Mouse (Mus musculus): ENCODE measurements around the gene Sp1. TPM values are rescaled to one million over a fixed set of nuclear protein-coding genes. Genes with fewer than 3 reads are reported as not detected.

Sp1 gene
- polyA plus RNA-seq, 1 experiment, result not detected

GRCm38 (mm10) chr15:102392520-102392919 lies 13.4 kb upstream of the Sp1 start:
- TF ChIP-seq POLR2A (IDR thresholded peaks at IDR 0.05; ENCODE audit: insufficient read depth, low read depth, low read length) (no peak), CTCF (IDR thresholded peaks at IDR 0.05; ENCODE audit: insufficient read depth, low read depth, low read length) (no peak)
- Histone ChIP-seq H3K4me3 (ENCODE audit: insufficient read depth, low read depth, low read length) (no peak overlapping the region), H3K27ac (ENCODE audit: insufficient read depth, low read depth, low read length) (no peak overlapping the region), H3K4me1 (ENCODE audit: control insufficient read depth, insufficient read depth, low read length) (no peaks in the 10 kb centered on the region)
- 53% methylated on average over 2 of the region's 2 CpGs for WGBS

DNA sequence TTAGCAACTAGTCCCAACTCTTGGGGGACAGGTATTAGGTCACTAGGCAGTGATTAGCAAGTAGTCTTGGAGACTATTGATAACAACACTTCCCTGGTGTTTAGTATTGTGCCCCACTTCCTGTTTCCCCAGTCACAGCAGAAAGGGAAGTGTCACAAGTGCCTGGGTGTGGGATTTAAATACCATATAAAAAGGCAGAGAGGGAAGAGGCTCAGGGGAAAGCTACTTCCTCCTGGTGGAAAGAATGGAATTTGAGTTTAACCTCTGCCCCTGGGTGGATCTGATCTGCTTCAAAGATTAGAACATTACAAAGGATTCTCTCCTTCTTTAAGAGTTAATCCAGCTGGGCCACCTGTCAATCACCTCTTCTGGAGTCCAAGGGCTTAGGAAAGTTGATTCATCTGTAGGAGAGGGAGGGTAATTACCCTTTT lies 12.3 kb upstream of the Sp1 start:
- no peaks in the 10 kb centered on the region for H3K4me1 ChIP-seq (ENCODE audit: control insufficient read depth, insufficient read depth, low read length)
- H3K4me3 ChIP-seq (ENCODE audit: insufficient read depth, low read depth, low read length), result no peak overlapping the region
- H3K27ac ChIP-seq (ENCODE audit: insufficient read depth, low read depth, low read length), result no peak overlapping the region
- no peak for TF ChIP-seq CTCF (IDR thresholded peaks at IDR 0.05; ENCODE audit: insufficient read depth, low read depth, low read length)
- TF ChIP-seq POLR2A (IDR thresholded peaks at IDR 0.05; ENCODE audit: insufficient read depth, low read depth, low read length), result no peak

DNA sequence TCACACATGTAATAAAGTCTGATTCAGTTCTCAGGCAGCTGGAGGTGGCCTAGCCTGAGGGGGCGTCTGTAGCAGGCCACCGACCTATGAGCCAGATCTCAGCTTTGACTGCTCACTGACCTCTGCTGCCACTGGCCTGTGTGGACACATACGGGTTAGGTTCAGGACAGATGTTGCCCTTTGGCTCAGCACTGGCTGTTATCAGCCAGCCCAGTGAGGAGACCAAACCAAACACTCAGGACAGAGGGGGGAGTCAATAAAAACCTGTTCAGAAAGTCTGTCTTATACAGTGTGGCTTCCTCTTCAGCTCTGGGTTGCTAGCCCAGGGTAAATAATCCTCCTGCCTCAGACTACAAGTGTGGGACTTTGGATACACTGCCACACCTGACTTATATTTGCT lies 10.9 kb upstream of the Sp1 start:
- Histone ChIP-seq H3K4me1 (ENCODE audit: control insufficient read depth, insufficient read depth, low read length) (0 out of 2 replicates have a peak, but pooled peaks cover 6% of the 10 kb centered on the region), H3K4me3 (ENCODE audit: insufficient read depth, low read depth, low read length) (no peak overlapping the region), H3K27ac (ENCODE audit: insufficient read depth, low read depth, low read length) (no peak overlapping the region)
- TF ChIP-seq CTCF (IDR thresholded peaks at IDR 0.05; ENCODE audit: insufficient read depth, low read depth, low read length) (no peak), POLR2A (IDR thresholded peaks at IDR 0.05; ENCODE audit: insufficient read depth, low read depth, low read length) (no peak)
- 49% methylated on average over 3 of the region's 3 CpGs for WGBS

GRCm38 (mm10) chr15:102398629-102399028 lies 7.3 kb upstream of the Sp1 start:
- TF ChIP-seq CTCF (IDR thresholded peaks at IDR 0.05; ENCODE audit: insufficient read depth, low read depth, low read length) (no peak), POLR2A (IDR thresholded peaks at IDR 0.05; ENCODE audit: insufficient read depth, low read depth, low read length) (no peak)
- H3K27ac ChIP-seq (ENCODE audit: insufficient read depth, low read depth, low read length), result no peak overlapping the region

DNA sequence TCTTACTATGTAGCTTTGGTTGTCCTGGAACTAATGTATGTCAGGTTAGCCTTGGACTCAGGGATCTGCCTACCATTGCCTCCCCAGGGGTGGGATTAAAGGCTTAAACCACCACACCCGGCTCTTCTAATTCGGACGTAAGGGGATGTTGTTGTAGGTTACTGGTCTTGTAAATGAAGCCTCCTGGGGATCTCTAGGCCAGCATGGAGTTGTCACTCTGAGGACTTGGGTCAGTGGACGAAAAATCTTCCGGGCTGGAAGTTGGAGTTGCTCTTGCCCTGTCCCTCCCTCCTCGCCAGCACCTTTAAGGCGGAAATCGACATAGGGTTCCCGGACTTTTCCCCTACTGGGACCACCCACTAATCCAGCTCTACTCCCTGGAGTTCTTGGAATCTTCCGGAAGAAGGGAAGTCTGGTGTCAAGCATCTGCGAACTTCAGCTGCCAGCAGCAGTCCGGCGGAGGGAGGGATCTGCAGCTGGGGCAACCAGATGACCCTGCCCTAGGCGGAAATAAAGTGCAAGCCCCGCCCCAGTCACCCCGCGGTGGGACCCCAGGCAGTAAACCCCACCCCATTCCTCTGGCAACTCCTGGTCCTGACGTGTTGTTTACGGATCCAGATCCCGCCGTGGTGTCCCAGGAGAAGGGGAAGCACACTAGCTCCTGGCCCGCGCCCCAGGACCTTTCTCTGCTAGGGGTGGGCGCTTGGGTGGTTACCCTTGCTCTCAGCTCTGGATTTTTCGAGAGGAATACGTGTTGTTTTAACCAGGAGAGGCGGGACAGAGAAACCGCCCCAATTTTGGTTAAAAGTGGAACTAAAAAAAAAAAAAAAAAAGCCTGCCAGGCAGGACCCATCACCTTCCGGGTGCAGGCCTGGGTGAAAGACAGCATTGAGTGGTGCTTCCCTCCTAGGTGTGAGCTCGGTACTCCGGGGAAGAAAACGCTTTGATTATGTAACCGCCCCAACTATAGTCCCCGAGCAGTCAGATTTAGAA lies 6.4 kb upstream of the Sp1 start:
- Histone ChIP-seq H3K27ac (ENCODE audit: insufficient read depth, low read depth, low read length) (peak overlapping the region; percentile 50), H3K4me3 (ENCODE audit: insufficient read depth, low read depth, low read length) (peak overlapping the region; percentile 46), H3K4me1 (ENCODE audit: control insufficient read depth, insufficient read depth, low read length) (0 out of 2 replicates have a peak, but pooled peaks cover 6% of the 10 kb centered on the region)
- 9% methylated on average over 34 of the region's 34 CpGs for WGBS
- TF ChIP-seq POLR2A (IDR thresholded peaks at IDR 0.05; ENCODE audit: insufficient read depth, low read depth, low read length), result 0 out of 2 replicates have a peak, but pooled peaks have one; percentile 31
- TF ChIP-seq CTCF (IDR thresholded peaks at IDR 0.05; ENCODE audit: insufficient read depth, low read depth, low read length), result no peak

More at GRCm38 (mm10) chr15:102398629-102399028, 7.3 kb upstream of the Sp1 start:
- 0 out of 2 replicates have a peak, but pooled peaks cover 6% of the 10 kb centered on the region for H3K4me1 ChIP-seq (ENCODE audit: control insufficient read depth, insufficient read depth, low read length)
- no peak overlapping the region for H3K4me3 ChIP-seq (ENCODE audit: insufficient read depth, low read depth, low read length)
- 62% methylated on average over 5 of the region's 5 CpGs for WGBS

- 83% methylated on average over 10 of the region's 10 CpGs for WGBS
- no peak overlapping the region; the same call in 1 of the 2 replicates for H3K27ac ChIP-seq (ENCODE audit: insufficient read depth, low read depth, low read length)
These were observed 5.4 kb upstream of the Sp1 start for GRCm38 (mm10) chr15:102400476-102401045.

GRCm38 (mm10) chr15:102401278-102401677 lies 4.7 kb upstream of the Sp1 start:
- Histone ChIP-seq H3K4me1 (ENCODE audit: control insufficient read depth, insufficient read depth, low read length) (0 out of 2 replicates have a peak, but pooled peaks cover 6% of the 10 kb centered on the region), H3K4me3 (ENCODE audit: insufficient read depth, low read depth, low read length) (no peak overlapping the region), H3K27ac (ENCODE audit: insufficient read depth, low read depth, low read length) (no peak overlapping the region)
- no peak for TF ChIP-seq POLR2A (IDR thresholded peaks at IDR 0.05; ENCODE audit: insufficient read depth, low read depth, low read length)
- TF ChIP-seq CTCF (IDR thresholded peaks at IDR 0.05; ENCODE audit: insufficient read depth, low read depth, low read length), result no peak
- WGBS, result 92% methylated on average over 2 of the region's 2 CpGs

More at GRCm38 (mm10) chr15:102400476-102401045, 5.4 kb upstream of the Sp1 start:
- H3K4me3 ChIP-seq (ENCODE audit: insufficient read depth, low read depth, low read length), result no peak overlapping the region
- TF ChIP-seq CTCF (IDR thresholded peaks at IDR 0.05; ENCODE audit: insufficient read depth, low read depth, low read length) (no peak), POLR2A (IDR thresholded peaks at IDR 0.05; ENCODE audit: insufficient read depth, low read depth, low read length) (no peak)
- 0 out of 2 replicates have a peak, but pooled peaks cover 6% of the 10 kb centered on the region for H3K4me1 ChIP-seq (ENCODE audit: control insufficient read depth, insufficient read depth, low read length)

DNA sequence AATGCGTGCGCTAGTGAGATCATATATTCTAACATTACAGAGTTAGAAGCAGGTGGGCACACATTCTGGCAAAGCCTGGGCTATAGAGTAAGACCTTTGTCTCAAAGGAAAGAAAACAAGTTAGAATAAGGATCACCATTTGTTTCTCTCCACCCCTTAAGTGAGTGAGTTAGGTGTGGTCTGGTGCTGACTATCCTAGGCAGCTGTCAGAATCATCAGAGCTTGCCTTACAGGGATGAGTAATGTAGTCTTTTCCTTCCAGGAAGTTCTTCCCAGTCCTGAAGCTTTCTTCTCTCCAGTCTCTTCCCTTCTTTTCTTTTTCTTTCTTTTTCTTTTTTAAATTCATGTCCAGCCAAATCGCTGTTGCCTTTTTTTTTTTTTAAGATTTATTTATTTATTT lies 3.7 kb upstream of the Sp1 start:
- TF ChIP-seq CTCF (IDR thresholded peaks at IDR 0.05; ENCODE audit: insufficient read depth, low read depth, low read length) (no peak), POLR2A (IDR thresholded peaks at IDR 0.05; ENCODE audit: insufficient read depth, low read depth, low read length) (no peak)
- Histone ChIP-seq H3K4me3 (ENCODE audit: insufficient read depth, low read depth, low read length) (no peak overlapping the region), H3K4me1 (ENCODE audit: control insufficient read depth, insufficient read depth, low read length) (0 out of 2 replicates have a peak, but pooled peaks cover 6% of the 10 kb centered on the region), H3K27ac (ENCODE audit: insufficient read depth, low read depth, low read length) (no peak overlapping the region)
- WGBS, result 97% methylated on average over 3 of the region's 3 CpGs
